Mouse (Mus musculus): ENCODE data around the gene Abca14. TPM values are rescaled to one million over a fixed set of nuclear protein-coding genes. Genes with fewer than 3 reads are reported as not detected.

Gene Abca14
- polyA plus RNA-seq (2017; shearing (Covaris generic)): 1 to 10 TPM in 1 of 2 experiments, not detected in 1; 1.1 TPM

GRCm38 (mm10) chr7:120203789-120204188 is at the start of gene Abca14:
TSS of gene Abca14 (plus strand) at chr7:120203961.

GRCm38 (mm10) chr7:120173603-120174244 is 30.0 kb upstream of the Abca14 start, which contains the start of gene Anks4b:
TSS of gene Anks4b (plus strand) at chr7:120173858.

DNA sequence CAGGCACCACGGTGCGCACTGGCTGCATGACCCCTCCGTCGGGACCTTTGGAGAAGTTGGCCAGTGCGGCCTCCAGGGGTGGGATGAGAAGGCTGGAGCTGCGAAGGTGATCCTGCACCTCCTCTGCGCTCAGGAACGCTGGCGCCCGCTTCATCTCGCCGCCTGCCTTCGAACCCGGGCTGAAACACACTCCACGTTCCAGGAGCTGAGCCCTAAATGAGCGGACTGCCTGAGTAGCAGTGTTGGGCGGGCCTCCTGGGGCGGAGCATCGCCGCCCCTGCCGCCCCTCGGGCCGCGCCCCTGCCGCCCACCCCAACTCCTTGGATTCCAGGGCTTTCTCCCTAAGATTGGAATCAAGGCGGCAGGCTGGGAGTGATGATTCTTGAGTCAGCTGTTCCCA is 2.0 kb upstream of the Abca14 start, which contains the start of gene Crym:
TSS of gene Crym (minus strand) at position 341 of the 400 bp plus-strand sequence.

GRCm38 (mm10) chr7:120328087-120328793 is 124.5 kb downstream of the Abca14 start, which contains the start of gene Abca15:
TSS of gene Abca15 (plus strand) at chr7:120328670.

Other genes with a start within 250 kb of the Abca14 start
- 1 to 10 TPM in 1 of 2 experiments, under 1 TPM in 1; 0.34 to 1.4 TPM for gene Dnah3, start 108.7 kb upstream of the Abca14 start, polyA plus RNA-seq (2017; shearing (Covaris generic))
- gene Tmem159, start 101.6 kb upstream of the Abca14 start, polyA plus RNA-seq (2017; shearing (Covaris generic)): 10 to 100 TPM in 1 of 2 experiments, 1 to 10 TPM in 1; 9.1 to 15.1 TPM
- under 1 TPM in 1 of 2 experiments, not detected in 1; 0.27 TPM for gene Zp2, start 58.7 kb upstream of the Abca14 start, polyA plus RNA-seq (2017; shearing (Covaris generic))
- gene Anks4b, start 30.1 kb upstream of the Abca14 start, polyA plus RNA-seq (2017; shearing (Covaris generic)): not detected
- under 1 TPM; 0.11 to 0.26 TPM for gene Crym, start 1.9 kb upstream of the Abca14 start, polyA plus RNA-seq (2017; shearing (Covaris generic))
- under 1 TPM; 0.12 to 0.17 TPM for gene Abca15, start 124.7 kb downstream of the Abca14 start, polyA plus RNA-seq (2017; shearing (Covaris generic))
- under 1 TPM; 0.02 to 0.07 TPM for gene Abca16, start 205.7 kb downstream of the Abca14 start, polyA plus RNA-seq (2017; shearing (Covaris generic))